Mouse (Mus musculus) CH12.LX (cell line): ENCODE measurements around the gene Eif1ad.

Experiments
- IRF4 ChIP-seq: IDR thresholded peaks from 2 replicates; pipeline ENCODE4 v1.6.1; 2014; ENCODE audit warnings: low read depth, mild to moderate bottlenecking, inconsistent platforms, low read length, improper control_type of control experiment
- MEF2A ChIP-seq: IDR thresholded peaks from 2 replicates; pipeline ENCODE4 v1.6.1; 2014; ENCODE audit warnings: low read depth, mild to moderate bottlenecking, inconsistent platforms, low read length, improper control_type of control experiment, borderline replicate concordance
- NRF1 ChIP-seq: IDR thresholded peaks from 2 replicates; pipeline ENCODE4 v1.6.1; 2014; ENCODE audit warnings: low read depth, mild to moderate bottlenecking, inconsistent platforms, low read length, improper control_type of control experiment, moderate library complexity
- POLR2A ChIP-seq: IDR thresholded peaks from 2 replicates; pipeline ENCODE4 v1.6.1; 2011; ENCODE audit warnings: low read depth, mild to moderate bottlenecking, improper control_type of control experiment, low read length
- RAD21 ChIP-seq: IDR thresholded peaks from 2 replicates; pipeline ENCODE4 v1.6.1; 2011; ENCODE audit warnings: low read depth, mild to moderate bottlenecking, low read length, improper control_type of control experiment, moderate library complexity
- UBTF ChIP-seq: IDR thresholded peaks from 2 replicates; pipeline ENCODE4 v1.6.1; 2012; ENCODE audit warnings: low read depth, mild to moderate bottlenecking, inconsistent platforms, low read length, improper control_type of control experiment, moderate library complexity
- ZKSCAN1 ChIP-seq: IDR thresholded peaks from 2 replicates; pipeline ENCODE4 v1.6.1; 2012; ENCODE audit warnings: low read depth, inconsistent platforms, low read length, improper control_type of control experiment, borderline replicate concordance

DNA sequence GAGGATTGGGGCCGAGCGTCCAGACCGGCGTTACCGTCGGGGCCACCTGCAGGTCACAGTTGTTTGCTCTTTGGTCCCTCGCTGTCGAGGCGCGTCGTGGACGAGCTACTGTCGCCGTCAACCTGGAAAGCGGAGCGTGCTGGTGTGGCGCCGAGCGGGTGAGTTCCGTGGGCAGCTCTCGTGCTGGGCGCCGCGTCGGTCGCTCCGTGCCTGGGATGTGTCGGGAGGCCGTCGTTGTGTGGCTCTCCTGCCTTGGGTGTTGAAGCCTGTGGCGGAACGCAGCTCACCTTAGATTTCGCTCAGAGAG is 465 bp downstream of the Eif1ad start, which contains the start of gene Banf1:
- TF ChIP-seq UBTF: no peak
- TF ChIP-seq ZKSCAN1: no peak
- no peak for TF ChIP-seq MEF2A
- TF ChIP-seq POLR2A: no peak
- TF ChIP-seq NRF1: no peak
- no peak for TF ChIP-seq IRF4
- TF ChIP-seq RAD21: no peak
